31 mouse cellular contexts compared by ENCODE assay signal in genomic region chr4:104714925-104715519, GRCm38 (mm10). TPM values are rescaled to one million over a fixed set of nuclear protein-coding genes. Genes with fewer than 3 reads are reported as not detected.
DNase-seq lines count a peak whose midpoint lies in the region; ATAC-seq and TF ChIP-seq lines count a peak whose summit lies in the region.
"Had no signal": no experiment of that assay in that cellular context is flagged by ENCODE, and none has a peak within 500 bp of the region (broad histone marks: within the 10 kb centered on the region; RNA-seq: fewer than 3 reads in every experiment).

No protein-coding gene starts in this region.

- H3K4me2 ChIP-seq in intestine, embryonic 16.5 days (ENCODE audit: low read depth, low read length): no peak overlapping the region
- no peak overlapping the region for H3K4me2 ChIP-seq in intestine, embryonic 15.5 days (replicated peaks)
- H3K4me2 ChIP-seq in limb, embryonic 15.5 days: no peak overlapping the region
- H3K4me2 ChIP-seq: embryonic facial prominence, embryonic 13.5 days; heart, embryonic 13.5 days; hindbrain, embryonic 14.5 days; midbrain, embryonic 13.5 days; neural tube, embryonic 13.5 days had no signal

- 77% methylated on average over 9 of the region's 9 CpGs for WGBS in heart, adult 2 months
- 66% methylated on average over 9 of the region's 9 CpGs for WGBS in intestine, embryonic 16.5 days
- 63% methylated on average over 9 of the region's 9 CpGs for WGBS in intestine, embryonic 15.5 days
- 16% methylated on average over 9 of the region's 9 CpGs for WGBS in limb, embryonic 15.5 days

- 0 out of 2 replicates have a peak, but pooled peaks have one; percentile 14 for TF ChIP-seq CTCF in heart, adult 2 months (IDR thresholded peaks at IDR 0.05)

- intact Hi-C loops in heart, adult 2 months (cut with DNase I): loop anchor here (5.0 kb wide), 1 partner anchor 53 kb away; no protein-coding TSS in a partner anchor
- intact Hi-C loops in heart, postnatal 25 days (cut with DNase I): no loop called here

- TF ChIP-seq EP300 in heart, adult 2 months (IDR thresholded peaks at IDR 0.05; ENCODE audit: insufficient read depth, low read depth, low read length): no peak

- H3K4me3 ChIP-seq in heart, adult 2 months: no peak overlapping the region
- H3K4me3 ChIP-seq in intestine, embryonic 16.5 days (ENCODE audit: low read length): no peak overlapping the region
- H3K4me3 ChIP-seq in intestine, embryonic 15.5 days (replicated peaks): no peak overlapping the region
- H3K4me3 ChIP-seq in limb, embryonic 15.5 days: no peak overlapping the region
- H3K4me3 ChIP-seq: embryonic facial prominence, embryonic 13.5 days; erythroblast, embryonic 14.5 days; gastrocnemius, adult 2 months; heart, embryonic 13.5 days; midbrain, embryonic 13.5 days; neural tube, embryonic 13.5 days had no signal

- 0 out of 2 replicates have a peak, but pooled peaks have one; percentile 15 for ATAC-seq in intestine, embryonic 16.5 days
- no peak for ATAC-seq in intestine, embryonic 15.5 days
- peak; percentile 61; the same call in 1 of the 2 replicates for ATAC-seq in limb, embryonic 15.5 days (ENCODE audit: insufficient number of reproducible peaks, low FRiP score, low TSS enrichment, low read depth)
- ATAC-seq: forebrain, embryonic 16.5 days; midbrain, embryonic 13.5 days had no signal

- no peak overlapping the region for H3K27ac ChIP-seq in heart, adult 2 months
- H3K27ac ChIP-seq in intestine, embryonic 16.5 days (ENCODE audit: low read length): no peak overlapping the region
- H3K27ac ChIP-seq in intestine, embryonic 15.5 days: no peak overlapping the region
- no peak overlapping the region for H3K27ac ChIP-seq in limb, embryonic 15.5 days
- H3K27ac ChIP-seq: embryonic facial prominence, embryonic 13.5 days; gastrocnemius, adult 2 months; heart, embryonic 13.5 days; hindbrain, embryonic 14.5 days; liver, embryonic 14.5 days; macrophage; midbrain, embryonic 13.5 days; neural tube, embryonic 13.5 days had no signal

- H3K36me3 ChIP-seq in heart, adult 2 months (ENCODE audit: control insufficient read depth, insufficient read depth, low read length): no peaks in the 10 kb centered on the region
- no peaks in the 10 kb centered on the region for H3K36me3 ChIP-seq in intestine, embryonic 16.5 days (ENCODE audit: control insufficient read depth, insufficient read depth, low read length)
- H3K36me3 ChIP-seq in intestine, embryonic 15.5 days: no peaks in the 10 kb centered on the region
- no peaks in the 10 kb centered on the region for H3K36me3 ChIP-seq in limb, embryonic 15.5 days
- H3K36me3 ChIP-seq: embryonic facial prominence, embryonic 13.5 days; heart, embryonic 13.5 days; midbrain, embryonic 13.5 days; neural tube, embryonic 13.5 days had no signal

- no peaks in the 10 kb centered on the region for H3K9me3 ChIP-seq in intestine, embryonic 16.5 days (ENCODE audit: control insufficient read depth, low read length)
- no peaks in the 10 kb centered on the region for H3K9me3 ChIP-seq in intestine, embryonic 15.5 days
- no peaks in the 10 kb centered on the region for H3K9me3 ChIP-seq in limb, embryonic 15.5 days
- H3K9me3 ChIP-seq: embryonic facial prominence, embryonic 13.5 days; heart, embryonic 13.5 days; midbrain, embryonic 13.5 days; neural tube, embryonic 13.5 days had no signal

- no peaks in the 10 kb centered on the region for H3K79me2 ChIP-seq in heart, adult 2 months (replicated peaks; ENCODE audit: control insufficient read depth, insufficient read depth, low read length)

- no peaks in the 10 kb centered on the region for H3K4me1 ChIP-seq in heart, adult 2 months (ENCODE audit: control insufficient read depth, insufficient read depth, low read length)
- peaks cover 6% of the 10 kb centered on the region; the same call in 1 of the 2 replicates for H3K4me1 ChIP-seq in intestine, embryonic 16.5 days (ENCODE audit: control insufficient read depth, insufficient read depth, low read length)
- H3K4me1 ChIP-seq in intestine, embryonic 15.5 days (replicated peaks): 0 out of 2 replicates have a peak, but pooled peaks cover 9% of the 10 kb centered on the region
- peaks cover 14% of the 10 kb centered on the region for H3K4me1 ChIP-seq in limb, embryonic 15.5 days

- no peak for TF ChIP-seq POLR2A in heart, adult 2 months (IDR thresholded peaks at IDR 0.05; ENCODE audit: insufficient read depth, low read depth, low read length)

- no peaks in the 10 kb centered on the region for H3K27me3 ChIP-seq in heart, adult 2 months (ENCODE audit: control insufficient read depth, insufficient read depth, low read length)
- H3K27me3 ChIP-seq in intestine, embryonic 16.5 days (replicated peaks; ENCODE audit: control insufficient read depth, insufficient read depth, low read length): no peaks in the 10 kb centered on the region
- H3K27me3 ChIP-seq in intestine, embryonic 15.5 days (replicated peaks): no peaks in the 10 kb centered on the region
- H3K27me3 ChIP-seq in limb, embryonic 15.5 days: peaks cover 36% of the 10 kb centered on the region
- H3K27me3 ChIP-seq: midbrain, embryonic 13.5 days; neural tube, embryonic 13.5 days had no signal

- H3K9ac ChIP-seq in heart, adult 2 months (ENCODE audit: low read depth, low read length): no peak overlapping the region
- H3K9ac ChIP-seq in intestine, embryonic 16.5 days (ENCODE audit: low read depth, low read length): no peak overlapping the region
- no peak overlapping the region for H3K9ac ChIP-seq in intestine, embryonic 15.5 days
- H3K9ac ChIP-seq in limb, embryonic 15.5 days: no peak overlapping the region
- H3K9ac ChIP-seq: embryonic facial prominence, embryonic 13.5 days; heart, embryonic 13.5 days; hindbrain, embryonic 14.5 days; liver, embryonic 14.5 days; midbrain, embryonic 13.5 days; neural tube, embryonic 13.5 days had no signal

- peak in 1 of 2 experiments; percentile 11 for DNase-seq in heart, adult 2 months
- DNase-seq in heart, postnatal 25 days (ENCODE audit: low spot score): no peak
- no peak for DNase-seq in thymus, postnatal 10 days (ENCODE audit: low spot score in 2 of 2)
- DNase-seq: adrenal gland, adult 2 months; B cell, adult 2 months; cerebellum, adult 11-12 months; cerebellum, adult 9-11 months; embryo, embryonic 11 days; gastrocnemius, adult 2 months; gastrocnemius, postnatal 36 days; kidney, adult 2 months; kidney, postnatal 10 days; layer of hippocampus, adult 9-11 months; liver; lung, adult 2 months; lung, postnatal 10 days had no signal

RNA-seq across cellular contexts. Expression of gene C8b, which starts 51.1 kb away (rescaled TPM):
- total RNA-seq in heart, adult 2 months (2021): not detected
- polyA plus RNA-seq in heart, adult 2 months (2012; rRNA removed): not detected in 2 replicates
- not detected for total RNA-seq in heart, postnatal 25 days (2021)
- polyA plus RNA-seq in intestine, embryonic 16.5 days (2015; fragmentation: Nextera tagmentation; extraction: Ambion mirVana): 0.69 and 1.1 TPM in 2 replicates
- 0.52 and 0.81 TPM in 2 replicates for polyA plus RNA-seq in intestine, embryonic 15.5 days (2015; fragmentation: Nextera tagmentation; extraction: Ambion mirVana)
- 0.11 TPM in 1 of 2 replicates, not detected in the other for polyA plus RNA-seq in limb, embryonic 15.5 days (2015; fragmentation: Nextera tagmentation; extraction: Ambion mirVana)
- total RNA-seq: gastrocnemius, adult 2 months; gastrocnemius, postnatal 36 days; hematopoietic stem cell, adult 5-6 weeks; megakaryocyte-erythroid progenitor cell, adult 5-6 weeks had no signal
- polyA plus RNA-seq: embryonic facial prominence, embryonic 13.5 days; erythroblast, embryonic 14.5 days; forebrain, embryonic 11.5 days; kidney, adult 2 months; lung, adult 2 months; macrophage; midbrain, embryonic 13.5 days; neural tube, embryonic 13.5 days had no signal
